ENCODE assay signal across 8 mouse cellular contexts in the genomic region with DNA sequence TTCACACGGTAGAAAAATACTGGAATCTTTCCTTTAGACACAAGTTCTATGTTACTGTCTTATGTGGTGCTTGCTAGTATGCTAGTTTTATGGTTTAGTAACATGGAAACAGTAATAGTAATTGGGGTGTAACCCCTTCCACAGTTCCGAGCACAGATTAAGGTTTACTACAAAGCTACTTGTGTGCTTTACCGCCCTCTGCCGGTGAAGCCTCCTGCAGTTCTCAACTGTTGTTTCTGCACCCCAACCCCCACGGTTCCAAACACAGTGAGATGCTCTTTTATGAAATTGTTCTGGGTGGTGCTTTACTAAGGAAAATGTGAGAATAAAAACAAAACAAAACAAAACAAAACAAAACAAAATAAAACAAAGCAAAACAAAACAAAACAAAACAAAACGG.
A peak's percentile ranks its signal among the peaks of the same experiment; 100 is the strongest.
DNase-seq lines count a peak whose midpoint lies in the region.

No protein-coding gene starts in this region.

- no peaks in the 10 kb centered on the region for H3K27me3 ChIP-seq in splenic B cell, adult 2 months (ENCODE audit: control insufficient read depth, insufficient read depth, low read length, poor library complexity, severe bottlenecking)

- no peaks in the 10 kb centered on the region for H3K36me3 ChIP-seq in splenic B cell, adult 2 months (ENCODE audit: control insufficient read depth, insufficient read depth, low read length, poor library complexity, severe bottlenecking)

- DNase-seq in cerebellum, adult 18-20 months: peak; percentile 9 to 10
- DNase-seq in cerebellum, adult 9-10 months: no peak
- DNase-seq in layer of hippocampus, postnatal 10 days (ENCODE audit: low spot score in 2 of 2): peak; percentile 29 to 49
- DNase-seq in layer of hippocampus, adult 8-10 months (ENCODE audit: low spot score in 2 of 2): no peak
- DNase-seq in MEL-GATA-1-ER (ENCODE audit: extremely low read depth, low read depth): peak; percentile 3
- peak; percentile 71 for DNase-seq in kidney, postnatal 10 days
- peak; percentile 70 for DNase-seq in splenic B cell, adult 2 months (ENCODE audit: low read depth, low spot score)
- DNase-seq in ovary, postnatal 14 days (ENCODE audit: low spot score): no peak

Comparison
In these comparisons a context has a peak if more than half of its experiments do, and no peak if none do; other contexts are left out.
1. DNase-seq: peak in cerebellum, adult 18-20 months (2 of 2), layer of hippocampus, postnatal 10 days (2 of 2), MEL-GATA-1-ER (single experiment), kidney, postnatal 10 days (single experiment) and splenic B cell, adult 2 months (single experiment); none in cerebellum, adult 9-10 months (single experiment), layer of hippocampus, adult 8-10 months (0 of 2) and ovary, postnatal 14 days (single experiment).